Mouse (Mus musculus): ENCODE measurements around the gene Tmem237. TPM values are rescaled to one million over a fixed set of nuclear protein-coding genes. Genes with fewer than 3 reads are reported as not detected.

Tmem237 gene
- polyA plus RNA-seq, 1 experiment from 2014 or later: 38.9 TPM

DNA sequence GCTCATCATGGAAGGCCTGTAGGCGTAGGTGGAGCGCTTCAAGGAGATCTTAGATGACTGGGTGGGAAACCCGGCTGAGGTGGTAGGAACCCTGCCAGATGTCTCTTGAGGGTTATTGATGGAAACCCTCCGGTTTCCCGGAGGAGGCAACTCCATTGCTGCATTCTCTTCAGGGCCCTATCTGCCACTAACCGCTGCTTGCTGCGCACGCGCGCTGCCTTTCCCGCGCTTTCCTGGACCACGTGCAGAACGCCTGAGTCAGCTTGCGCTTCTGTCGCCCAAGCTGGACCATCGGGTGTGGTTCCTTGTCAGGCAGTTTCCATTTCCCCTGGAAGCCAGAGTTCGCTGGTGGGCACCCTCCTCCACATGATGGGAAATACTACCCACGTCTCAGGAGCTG, 25.5 kb downstream of the Tmem237 start, which contains the start of gene C2cd6:
Gene C2cd6 (minus strand): TSS at position 196 of the 400 bp plus-strand sequence.
- Histone ChIP-seq H3K9ac (replicated peaks; ENCODE audit: low read length) (no peak within 1 kb of the TSS), H3K4me3 (ENCODE audit: low read depth, low read length) (no peak within 1 kb of the TSS), H3K4me2 (ENCODE audit: low read depth, low read length) (no peak within 1 kb of the TSS), H3K9me3 (replicated peaks; ENCODE audit: control insufficient read depth, low read length) (no peaks in the 10 kb centered on the region), H3K27me3 (ENCODE audit: control insufficient read depth, insufficient read depth, low read length) (no peaks in the 10 kb centered on the region), H3K36me3 (replicated peaks; ENCODE audit: control insufficient read depth, insufficient read depth, low read depth, low read length) (no peaks in the 10 kb centered on the region), H3K4me1 (ENCODE audit: control insufficient read depth, insufficient read depth, low read length) (no peaks in the 10 kb centered on the region), H3K27ac (replicated peaks; ENCODE audit: low read depth, low read length) (no peak within 1 kb of the TSS)
- ATAC-seq (replicated peaks; ENCODE audit: insufficient number of reproducible peaks, low FRiP score, low TSS enrichment, low read depth): no peak
- WGBS: 94% methylated on average over 19 of the region's 19 CpGs
- DNase-seq (ENCODE audit: low spot score): no peak

DNA sequence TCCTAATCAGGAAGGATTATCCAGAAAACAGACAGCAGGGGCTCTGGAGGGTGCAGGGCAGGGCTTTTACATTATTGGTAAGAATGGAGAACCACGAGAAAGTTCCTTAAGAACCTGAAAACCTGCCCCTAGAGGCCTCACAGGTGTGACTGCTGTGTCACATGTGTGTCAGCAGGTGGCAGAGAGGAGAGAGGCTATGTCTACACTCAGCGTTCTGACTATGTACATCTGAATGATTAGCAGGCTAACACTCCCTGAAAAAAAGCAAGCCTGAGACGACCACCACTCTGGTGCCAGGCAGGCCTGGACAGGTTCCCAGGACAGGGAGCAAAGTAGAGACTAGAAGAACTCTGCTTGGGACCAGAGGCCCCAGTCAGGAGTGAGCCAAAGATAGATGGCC, 49.3 kb downstream of the Tmem237 start:
- no peak for ATAC-seq (replicated peaks; ENCODE audit: insufficient number of reproducible peaks, low FRiP score, low TSS enrichment, low read depth)
- Histone ChIP-seq H3K9me3 (replicated peaks; ENCODE audit: control insufficient read depth, low read length) (no peaks in the 10 kb centered on the region), H3K9ac (replicated peaks; ENCODE audit: low read length) (no peak overlapping the region), H3K36me3 (replicated peaks; ENCODE audit: control insufficient read depth, insufficient read depth, low read depth, low read length) (no peaks in the 10 kb centered on the region), H3K27me3 (ENCODE audit: control insufficient read depth, insufficient read depth, low read length) (no peaks in the 10 kb centered on the region), H3K4me2 (ENCODE audit: low read depth, low read length) (no peak overlapping the region), H3K27ac (replicated peaks; ENCODE audit: low read depth, low read length) (no peak overlapping the region), H3K4me1 (ENCODE audit: control insufficient read depth, insufficient read depth, low read length) (no peaks in the 10 kb centered on the region), H3K4me3 (ENCODE audit: low read depth, low read length) (no peak overlapping the region)
- peak; percentile 13 for DNase-seq (ENCODE audit: low spot score)
- WGBS: 36% methylated on average over 3 of the region's 3 CpGs

DNA sequence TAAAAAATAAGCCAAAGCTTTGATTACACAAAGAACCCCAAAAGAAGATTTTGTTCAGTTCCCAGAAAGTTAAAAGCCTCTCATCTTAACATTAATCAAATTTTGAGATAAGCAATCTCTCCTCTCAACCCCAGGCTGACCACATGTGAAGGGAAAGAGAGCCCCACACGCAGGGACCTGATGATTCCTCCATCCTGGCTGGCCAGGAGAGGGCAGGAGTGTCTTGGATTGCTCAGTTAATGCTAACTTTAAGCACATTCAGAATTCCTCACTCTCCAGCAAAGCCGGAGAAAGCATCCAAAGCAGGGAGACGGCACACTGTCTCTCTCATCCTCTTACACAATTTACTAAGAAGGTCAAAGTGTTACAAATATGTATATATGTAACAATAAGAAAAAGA, 52.2 kb downstream of the Tmem237 start:
- DNase-seq (ENCODE audit: low spot score) (peak; percentile 66), ATAC-seq (replicated peaks; ENCODE audit: insufficient number of reproducible peaks, low FRiP score, low TSS enrichment, low read depth) (no peak)
- H3K4me3 ChIP-seq (ENCODE audit: low read depth, low read length): no peak overlapping the region
- 9% methylated on average over 3 of the region's 3 CpGs for WGBS
- H3K27me3 ChIP-seq (ENCODE audit: control insufficient read depth, insufficient read depth, low read length): no peaks in the 10 kb centered on the region
- H3K4me1 ChIP-seq (ENCODE audit: control insufficient read depth, insufficient read depth, low read length): no peaks in the 10 kb centered on the region
- H3K9ac ChIP-seq (replicated peaks; ENCODE audit: low read length): no peak overlapping the region
- H3K9me3 ChIP-seq (replicated peaks; ENCODE audit: control insufficient read depth, low read length): no peaks in the 10 kb centered on the region
- H3K4me2 ChIP-seq (ENCODE audit: low read depth, low read length): no peak overlapping the region
- no peak overlapping the region for H3K27ac ChIP-seq (replicated peaks; ENCODE audit: low read depth, low read length)
- no peaks in the 10 kb centered on the region for H3K36me3 ChIP-seq (replicated peaks; ENCODE audit: control insufficient read depth, insufficient read depth, low read depth, low read length)

DNA sequence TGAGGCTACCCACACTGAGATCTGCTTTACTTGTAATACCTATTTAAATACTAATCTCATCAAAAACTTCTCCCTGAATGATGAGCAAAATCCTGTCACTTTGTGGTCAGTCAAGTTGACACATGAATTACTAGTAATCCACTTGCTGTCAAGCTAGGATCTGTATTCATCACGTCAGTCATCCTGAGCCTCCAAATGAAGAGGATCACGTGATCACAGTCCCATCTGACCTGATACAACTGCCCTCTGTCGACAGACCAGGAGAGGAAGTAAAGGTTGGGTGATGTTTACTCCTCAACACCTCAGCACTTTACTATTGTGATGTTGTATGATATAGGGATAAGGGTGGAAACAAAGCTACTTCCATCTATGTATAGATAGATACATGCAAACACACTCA, 56.5 kb downstream of the Tmem237 start:
- Histone ChIP-seq H3K36me3 (replicated peaks; ENCODE audit: control insufficient read depth, insufficient read depth, low read depth, low read length) (no peaks in the 10 kb centered on the region), H3K9me3 (replicated peaks; ENCODE audit: control insufficient read depth, low read length) (no peaks in the 10 kb centered on the region), H3K27me3 (ENCODE audit: control insufficient read depth, insufficient read depth, low read length) (no peaks in the 10 kb centered on the region), H3K4me3 (ENCODE audit: low read depth, low read length) (no peak overlapping the region), H3K4me2 (ENCODE audit: low read depth, low read length) (no peak overlapping the region), H3K27ac (replicated peaks; ENCODE audit: low read depth, low read length) (no peak overlapping the region), H3K9ac (replicated peaks; ENCODE audit: low read length) (no peak overlapping the region), H3K4me1 (ENCODE audit: control insufficient read depth, insufficient read depth, low read length) (no peaks in the 10 kb centered on the region)
- DNase-seq (ENCODE audit: low spot score) (no peak), ATAC-seq (replicated peaks; ENCODE audit: insufficient number of reproducible peaks, low FRiP score, low TSS enrichment, low read depth) (no peak)
- 60% methylated on average over 3 of the region's 3 CpGs for WGBS

DNA sequence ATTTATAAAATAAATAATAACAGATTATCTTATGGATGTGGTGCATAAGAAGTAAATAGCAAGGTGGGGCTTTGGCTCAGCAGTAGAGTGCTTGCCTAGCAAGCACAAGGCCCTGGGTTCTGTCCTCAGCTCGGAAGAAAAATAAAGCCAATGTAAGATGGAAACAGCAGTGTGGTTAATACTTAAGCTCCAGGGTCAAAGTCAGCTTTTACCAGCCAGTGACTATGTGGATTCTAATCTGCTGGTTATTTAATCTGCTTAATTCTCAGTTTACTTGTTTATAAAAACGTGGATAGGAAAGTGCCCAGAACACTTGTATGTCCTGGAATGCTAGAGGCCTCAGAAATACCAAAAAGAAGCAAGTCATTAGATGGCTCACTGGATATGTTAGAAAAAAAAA, 63.3 kb downstream of the Tmem237 start:
- Histone ChIP-seq H3K27me3 (ENCODE audit: control insufficient read depth, insufficient read depth, low read length) (no peaks in the 10 kb centered on the region), H3K4me1 (ENCODE audit: control insufficient read depth, insufficient read depth, low read length) (no peaks in the 10 kb centered on the region), H3K9ac (replicated peaks; ENCODE audit: low read length) (no peak overlapping the region), H3K4me2 (ENCODE audit: low read depth, low read length) (no peak overlapping the region), H3K4me3 (ENCODE audit: low read depth, low read length) (no peak overlapping the region), H3K9me3 (replicated peaks; ENCODE audit: control insufficient read depth, low read length) (no peaks in the 10 kb centered on the region), H3K27ac (replicated peaks; ENCODE audit: low read depth, low read length) (no peak overlapping the region), H3K36me3 (replicated peaks; ENCODE audit: control insufficient read depth, insufficient read depth, low read depth, low read length) (no peaks in the 10 kb centered on the region)
- WGBS: 65% methylated on average over 2 of the region's 2 CpGs
- ATAC-seq (replicated peaks; ENCODE audit: insufficient number of reproducible peaks, low FRiP score, low TSS enrichment, low read depth) (no peak), DNase-seq (ENCODE audit: low spot score) (no peak)

DNA sequence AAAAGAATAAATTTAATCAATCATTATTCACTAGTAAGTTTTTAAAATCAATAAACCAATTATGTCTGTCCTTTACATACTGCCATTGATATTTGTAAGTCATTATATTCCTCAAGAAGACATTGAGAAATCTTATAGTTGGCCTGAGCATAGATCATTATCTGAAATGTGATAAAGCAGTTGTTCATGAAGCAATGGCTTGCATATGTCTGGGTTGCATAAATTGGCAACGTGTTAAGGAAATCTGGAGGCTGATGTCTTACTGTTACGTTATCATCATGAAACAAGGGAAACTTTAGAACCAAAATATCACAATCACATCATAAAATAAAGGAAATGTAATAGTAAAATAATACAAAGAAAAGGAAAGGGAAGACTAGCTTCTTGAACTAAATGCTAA, 68.9 kb downstream of the Tmem237 start:
- DNase-seq (ENCODE audit: low spot score): no peak
- H3K9me3 ChIP-seq (replicated peaks; ENCODE audit: control insufficient read depth, low read length): no peaks in the 10 kb centered on the region
- ATAC-seq (replicated peaks; ENCODE audit: insufficient number of reproducible peaks, low FRiP score, low TSS enrichment, low read depth): no peak
- no peaks in the 10 kb centered on the region for H3K4me1 ChIP-seq (ENCODE audit: control insufficient read depth, insufficient read depth, low read length)
- no peaks in the 10 kb centered on the region for H3K27me3 ChIP-seq (ENCODE audit: control insufficient read depth, insufficient read depth, low read length)
- 68% methylated on average over 2 of the region's 2 CpGs for WGBS
- H3K9ac ChIP-seq (replicated peaks; ENCODE audit: low read length): no peak overlapping the region
- no peak overlapping the region for H3K27ac ChIP-seq (replicated peaks; ENCODE audit: low read depth, low read length)
- no peak overlapping the region for H3K4me3 ChIP-seq (ENCODE audit: low read depth, low read length)
- no peaks in the 10 kb centered on the region for H3K36me3 ChIP-seq (replicated peaks; ENCODE audit: control insufficient read depth, insufficient read depth, low read depth, low read length)
- H3K4me2 ChIP-seq (ENCODE audit: low read depth, low read length): no peak overlapping the region

Other genes starting within 250 kb of the Tmem237 start
- gene Trak2, start 147.0 kb downstream of the Tmem237 start, polyA plus RNA-seq (2014; fragmentation: Nextera tagmentation; extraction: Ambion mirVana): 10.5 TPM in 2 replicates
- gene Stradb, start 146.9 kb downstream of the Tmem237 start, polyA plus RNA-seq (2014; fragmentation: Nextera tagmentation; extraction: Ambion mirVana): 34.3 and 35.3 TPM in 2 replicates
- not detected in 2 replicates for gene C2cd6, start 25.5 kb downstream of the Tmem237 start, polyA plus RNA-seq (2014; fragmentation: Nextera tagmentation; extraction: Ambion mirVana)
- 0.17 and 0.49 TPM in 2 replicates for gene Mpp4, start 43.0 kb upstream of the Tmem237 start, polyA plus RNA-seq (2014; fragmentation: Nextera tagmentation; extraction: Ambion mirVana)
- 12.3 and 13.3 TPM in 2 replicates for gene Als2, start 116.8 kb upstream of the Tmem237 start, polyA plus RNA-seq (2014; fragmentation: Nextera tagmentation; extraction: Ambion mirVana)
- gene Cdk15, start 136.5 kb upstream of the Tmem237 start, polyA plus RNA-seq (2014; fragmentation: Nextera tagmentation; extraction: Ambion mirVana): 0.64 and 0.79 TPM in 2 replicates